Mouse (Mus musculus) bone marrow, adult 2 months (tissue): ENCODE measurements at regions not wholly inside any gene's neighbourhood (a gene's known extent, or its start where the extent isn't known, plus 50 kb on each side); places are given as distances from the start of the nearest gene placed in this dataset.

ENCODE experiments used
- CTCF ChIP-seq: fragments of 200-500 bp; IDR thresholded peaks from 2 replicates; pipeline ENCODE4 v1.5.1; 2011; ENCODE audit warnings: low read length, control low read depth; ENCODE audit not compliant: control insufficient read depth, insufficient read depth
- POLR2A ChIP-seq: fragments of 200-500 bp; IDR thresholded peaks from 2 replicates; pipeline ENCODE4 v1.6.1; 2011; ENCODE audit warnings: low read depth, mild to moderate bottlenecking, control low read depth, low read length, borderline replicate concordance; ENCODE audit not compliant: control insufficient read depth

DNA sequence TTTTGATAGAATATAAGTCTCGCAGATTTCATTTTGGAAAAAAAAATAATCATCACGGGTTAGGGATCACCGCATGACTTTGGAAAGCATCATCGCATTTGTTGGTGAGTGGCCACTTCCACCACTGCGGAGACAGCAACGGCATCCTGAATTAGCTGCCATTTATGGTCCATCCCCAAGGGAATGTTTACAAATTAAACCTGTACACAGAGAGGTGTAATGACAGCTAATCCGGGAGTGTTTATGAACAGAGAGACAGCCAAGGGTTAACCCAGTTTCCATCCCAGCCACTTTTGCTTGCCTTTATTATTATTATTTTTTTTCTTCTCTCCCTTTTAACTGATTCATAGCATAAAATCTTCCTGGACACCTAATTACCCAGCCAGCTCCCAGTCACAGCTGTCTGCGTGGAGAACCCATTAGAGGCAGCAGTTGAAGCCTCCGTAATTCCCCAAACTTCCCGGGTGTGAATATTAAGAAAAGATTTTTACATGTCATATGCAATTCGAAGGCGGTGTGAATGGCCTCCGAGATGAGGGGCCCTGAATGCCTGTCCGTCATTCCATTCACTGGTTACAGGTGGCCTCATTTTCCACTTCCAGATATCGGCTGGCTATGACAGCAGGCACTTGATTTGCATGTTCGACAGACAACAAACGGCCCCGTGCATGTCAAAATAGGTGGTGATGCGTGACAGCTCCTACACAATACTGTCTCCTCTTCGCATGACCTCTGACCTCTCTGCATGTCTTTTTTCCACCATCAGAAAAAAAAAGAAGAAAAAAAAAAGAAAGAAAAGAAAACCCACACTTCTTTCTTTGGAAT is 323.7 kb upstream of the Adamts16 start:
- no peak for TF ChIP-seq CTCF
- TF ChIP-seq POLR2A, result no peak
